Mouse (Mus musculus) layer of hippocampus, adult 9-10 months (tissue): ENCODE data around the gene Mst1.

Experiments used
- DNase-seq: peaks from one replicate; pipeline ENCODE4 v3.0.0; 2022; ENCODE audit warnings: low spot score

The Mst1 gene

DNA sequence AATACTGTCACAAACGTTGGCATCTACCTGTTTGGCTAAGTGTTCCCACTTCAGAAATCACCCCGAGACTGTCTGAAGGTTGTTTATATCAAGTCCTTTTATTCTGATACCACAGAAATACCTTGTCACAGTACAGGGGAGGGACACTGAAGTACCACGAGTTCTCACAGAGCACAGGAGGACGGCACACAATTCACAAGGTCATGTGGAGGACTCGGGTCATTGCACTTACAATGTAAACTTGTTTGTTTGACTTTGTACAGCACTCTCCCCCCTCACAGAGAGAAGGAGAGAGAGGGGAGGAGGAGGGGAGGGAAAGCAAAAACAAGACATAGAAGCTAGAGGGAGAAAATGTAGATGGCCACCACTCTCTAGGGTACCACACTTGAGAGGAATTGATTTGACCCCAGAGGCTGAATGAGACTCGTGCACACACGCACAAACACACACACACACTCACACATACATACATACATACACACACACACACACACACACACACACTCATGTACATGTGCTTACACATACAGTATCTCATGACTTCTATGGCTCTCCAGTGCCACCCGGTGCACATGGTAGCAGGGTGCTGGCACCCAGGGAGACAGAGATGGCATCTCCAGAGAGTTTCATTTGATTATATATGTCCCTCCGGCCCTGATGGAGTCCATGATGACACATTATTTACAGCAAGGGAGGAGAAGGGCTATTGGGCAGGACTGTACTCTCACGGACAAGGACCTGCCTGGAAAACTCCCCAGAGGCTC is 15.9 kb downstream of the Mst1 start:
- DNase-seq: no peak

GRCm38 (mm10) chr9:108099619-108100018 is 19.4 kb downstream of the Mst1 start:
- DNase-seq: no peak

GRCm38 (mm10) chr9:108104766-108105548 is 24.7 kb downstream of the Mst1 start:
- no peak for DNase-seq

DNA sequence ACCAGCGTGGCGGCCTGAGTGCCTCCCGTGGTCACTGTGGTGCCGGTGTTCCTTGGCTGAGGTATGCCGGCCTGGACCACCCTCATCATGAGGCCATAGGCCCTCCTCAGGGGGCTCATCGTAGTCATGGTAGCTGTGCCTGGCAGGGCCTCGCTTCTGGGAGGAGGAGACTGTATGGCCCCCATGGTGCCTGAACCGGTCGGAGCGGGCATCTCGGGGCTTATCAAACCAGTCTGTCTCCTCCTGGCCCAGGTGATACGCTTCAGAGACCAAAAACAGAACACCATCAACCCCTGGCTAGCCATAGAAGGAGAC is 25.3 kb downstream of the Mst1 start:
- DNase-seq: no peak

DNA sequence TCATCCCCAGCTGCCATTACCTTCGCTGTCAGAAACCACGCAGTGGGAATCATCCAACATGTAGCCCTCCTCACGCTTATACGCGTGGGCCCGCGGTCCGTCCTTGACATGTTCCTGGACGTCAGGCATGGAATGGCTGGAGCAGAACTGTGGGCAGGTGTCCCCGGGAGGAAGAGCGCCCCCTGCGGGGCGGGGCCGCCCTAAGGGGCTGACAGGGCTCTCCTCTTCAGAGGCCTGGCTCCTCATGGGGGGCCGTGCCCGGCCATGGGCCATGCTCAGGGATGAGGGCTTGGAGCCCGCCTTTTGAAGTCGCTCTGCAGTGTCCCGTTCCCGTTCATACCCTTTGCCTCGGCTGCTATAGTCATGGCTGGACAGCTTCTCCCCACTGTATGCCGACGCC is 25.9 kb downstream of the Mst1 start:
- no peak for DNase-seq

GRCm38 (mm10) chr9:108107867-108108266 is 27.6 kb downstream of the Mst1 start:
- no peak for DNase-seq

DNA sequence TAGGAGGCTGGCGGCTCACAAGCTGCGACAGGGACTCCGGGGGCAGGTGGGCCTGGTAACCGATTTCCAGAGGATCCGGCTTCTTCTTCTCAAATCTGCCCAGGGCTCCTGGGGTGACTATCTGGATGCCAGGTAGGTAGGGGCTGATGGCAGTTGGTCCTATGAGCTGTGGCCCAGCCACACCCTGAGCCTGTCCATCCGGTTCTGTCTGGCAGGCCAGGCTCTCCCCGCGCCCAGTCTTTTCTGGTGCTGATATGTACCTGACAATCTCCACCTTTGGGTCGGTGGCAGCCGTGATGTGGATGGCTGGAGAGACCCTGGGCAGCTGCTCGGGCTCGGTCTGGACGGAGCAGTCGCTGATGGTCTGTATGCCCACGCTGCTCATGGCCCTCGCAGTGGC is 29.9 kb downstream of the Mst1 start:
- no peak for DNase-seq

DNA sequence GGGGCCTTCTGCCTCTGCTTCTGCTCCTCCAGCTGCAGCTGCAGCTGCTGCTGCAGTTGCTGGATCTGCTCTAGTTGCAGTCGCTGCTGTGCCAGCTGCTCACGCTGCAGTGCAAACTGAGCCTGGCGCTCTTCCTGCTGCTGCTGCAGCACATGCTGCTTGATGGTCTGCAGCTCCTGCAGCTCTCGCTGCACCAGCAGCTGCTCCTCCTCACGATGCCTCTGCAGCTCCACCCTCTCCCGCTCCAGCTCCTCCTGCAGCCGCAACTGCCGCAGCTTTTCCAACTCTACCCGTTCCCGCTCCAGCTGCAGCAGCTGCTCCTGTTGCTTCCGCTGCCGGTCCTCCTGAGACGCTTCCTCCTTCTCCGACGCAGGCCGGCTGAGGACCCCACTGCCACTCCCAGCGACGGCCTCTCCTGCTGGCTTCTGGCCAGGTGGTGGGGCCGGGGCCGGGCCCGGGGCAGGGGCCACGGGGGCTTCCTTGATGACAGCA is 30.9 kb downstream of the Mst1 start:
- DNase-seq: no peak

DNA sequence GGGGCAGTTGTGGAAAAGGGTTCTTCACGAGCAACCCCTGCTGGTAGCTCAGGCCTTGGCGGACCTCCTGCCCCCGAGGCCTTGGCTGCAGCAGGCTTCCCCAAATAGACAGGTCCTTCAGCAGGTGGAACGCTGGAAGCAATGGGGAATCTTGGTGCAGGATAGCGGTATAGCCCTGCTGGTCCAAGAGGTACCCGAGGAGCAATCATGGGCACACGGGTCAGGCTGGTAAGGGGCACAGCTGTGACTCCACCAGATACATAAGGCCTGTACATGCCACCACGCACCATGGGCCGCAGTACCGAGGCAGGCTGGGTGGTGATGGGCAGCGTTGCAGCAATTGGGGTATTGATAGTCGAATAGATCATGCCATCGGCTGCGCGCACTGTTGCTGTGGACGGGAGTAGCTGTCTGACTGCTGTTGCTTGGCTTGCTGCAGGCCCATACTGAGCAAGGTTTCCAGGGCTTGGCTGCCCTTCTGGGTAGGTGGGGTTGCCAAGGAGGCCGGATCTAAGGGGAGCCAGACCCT is 31.4 kb downstream of the Mst1 start:
- no peak for DNase-seq

DNA sequence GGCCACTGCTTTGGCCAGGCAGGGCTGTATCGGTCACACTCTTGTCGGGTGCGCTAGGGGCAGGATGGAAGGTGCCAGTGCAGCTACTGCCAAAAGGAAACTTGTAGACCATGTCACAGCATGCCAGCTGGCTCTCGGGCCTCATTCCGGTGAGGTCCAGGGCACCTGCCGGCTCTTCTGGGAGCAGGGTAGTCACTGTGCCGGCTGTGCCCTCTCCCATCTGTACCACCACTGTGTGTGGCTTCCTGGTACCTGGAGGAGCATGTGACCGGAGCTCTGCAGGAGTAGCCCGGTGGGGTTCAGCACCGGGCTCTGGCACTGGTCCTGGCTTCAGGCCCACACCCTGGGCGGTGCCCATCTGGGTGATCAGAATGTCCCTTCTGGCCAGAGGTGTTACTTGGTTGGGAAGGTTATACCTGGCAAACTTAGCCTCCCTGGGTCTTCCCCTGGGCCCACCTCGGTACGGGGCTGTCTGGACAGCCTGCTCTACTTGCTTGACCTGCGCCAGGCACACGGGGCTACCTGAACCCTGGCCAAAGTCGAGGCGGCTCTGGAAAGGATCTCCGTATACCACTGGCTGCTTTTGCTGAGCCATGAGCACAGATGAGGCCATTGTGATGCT is 32.6 kb downstream of the Mst1 start:
- no peak for DNase-seq

DNA sequence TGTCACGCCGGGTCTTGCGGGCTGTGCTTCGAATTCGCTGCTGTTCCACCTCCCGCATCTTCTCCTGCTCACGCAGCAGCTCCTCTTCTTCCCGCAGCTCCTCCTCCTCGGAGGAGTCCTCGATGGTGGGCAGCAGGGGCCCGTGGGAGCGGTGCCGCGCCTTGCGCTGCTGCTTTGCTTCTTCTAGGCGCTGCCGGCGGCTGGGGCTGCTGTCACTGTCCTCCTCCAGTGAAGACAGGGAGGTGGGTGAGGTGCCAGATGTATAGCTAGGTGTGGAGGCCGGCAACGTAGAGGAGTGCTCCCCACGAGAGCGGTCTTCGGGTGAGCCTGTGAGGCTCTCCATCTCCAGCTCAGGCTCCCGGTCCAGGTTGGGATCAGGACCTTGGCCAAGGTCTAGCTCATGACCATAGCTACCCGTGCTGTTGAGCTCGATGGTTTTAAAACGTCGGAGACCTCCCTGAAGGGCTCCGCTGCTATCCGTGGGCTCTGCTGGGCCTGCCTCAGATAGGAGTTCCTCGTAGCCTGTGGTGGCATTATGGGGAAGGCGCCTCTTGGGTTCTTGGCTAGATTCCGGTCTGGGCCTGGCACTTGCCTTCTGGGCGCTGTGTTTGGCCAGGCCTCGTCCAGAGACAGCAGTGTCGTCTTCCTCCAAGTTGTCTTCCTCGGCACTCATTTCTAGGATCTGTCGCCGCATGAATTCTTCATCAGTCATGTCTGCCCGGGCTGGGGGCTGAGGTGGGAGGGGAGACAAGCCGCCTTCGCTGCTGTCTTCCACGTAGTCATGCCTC is 35.2 kb downstream of the Mst1 start:
- DNase-seq: no peak

DNA sequence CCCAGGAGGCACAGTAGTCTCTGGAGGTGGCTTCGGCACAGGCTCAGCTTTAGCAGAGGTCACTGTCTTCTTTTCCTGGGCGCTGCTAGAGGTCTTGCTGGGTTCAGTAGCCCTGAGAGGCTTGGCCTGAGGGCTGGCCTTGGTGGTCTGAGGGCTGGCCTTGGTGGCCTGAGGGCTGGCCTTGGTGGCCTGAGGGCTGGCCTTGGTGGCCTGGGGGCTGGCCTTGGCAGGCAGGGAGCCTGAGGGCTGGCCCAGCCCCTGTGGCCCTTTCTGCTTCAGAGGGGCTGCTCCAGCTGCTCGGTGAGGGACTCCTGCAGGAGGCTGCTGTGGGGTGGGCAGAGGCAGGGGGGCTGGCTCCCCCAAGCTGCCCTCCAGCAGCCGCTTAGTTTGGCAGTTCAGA is 36.9 kb downstream of the Mst1 start:
- DNase-seq: no peak

- DNase-seq: no peak
These were observed 39.7 kb downstream of the Mst1 start for GRCm38 (mm10) chr9:108119891-108120411.

DNA sequence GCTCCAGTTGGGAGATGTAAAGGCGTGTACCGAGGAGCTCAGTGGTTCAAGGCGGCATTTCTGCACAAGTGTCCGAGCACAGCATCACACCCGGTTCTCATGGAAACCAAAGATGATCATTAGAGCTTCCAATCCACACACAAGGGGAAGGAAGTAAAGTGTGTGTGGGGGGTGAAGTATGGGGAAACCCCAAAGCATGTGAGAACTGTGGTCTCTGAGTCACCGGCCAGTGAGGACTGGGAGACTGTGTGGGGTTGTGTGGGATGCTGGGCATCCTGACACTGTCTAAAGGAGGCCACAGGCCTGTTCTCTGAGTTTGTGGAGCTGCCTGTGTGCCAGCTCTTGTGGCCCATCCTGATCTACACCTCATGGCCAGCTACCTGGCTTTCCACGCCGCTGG is 40.4 kb downstream of the Mst1 start:
- no peak for DNase-seq

DNA sequence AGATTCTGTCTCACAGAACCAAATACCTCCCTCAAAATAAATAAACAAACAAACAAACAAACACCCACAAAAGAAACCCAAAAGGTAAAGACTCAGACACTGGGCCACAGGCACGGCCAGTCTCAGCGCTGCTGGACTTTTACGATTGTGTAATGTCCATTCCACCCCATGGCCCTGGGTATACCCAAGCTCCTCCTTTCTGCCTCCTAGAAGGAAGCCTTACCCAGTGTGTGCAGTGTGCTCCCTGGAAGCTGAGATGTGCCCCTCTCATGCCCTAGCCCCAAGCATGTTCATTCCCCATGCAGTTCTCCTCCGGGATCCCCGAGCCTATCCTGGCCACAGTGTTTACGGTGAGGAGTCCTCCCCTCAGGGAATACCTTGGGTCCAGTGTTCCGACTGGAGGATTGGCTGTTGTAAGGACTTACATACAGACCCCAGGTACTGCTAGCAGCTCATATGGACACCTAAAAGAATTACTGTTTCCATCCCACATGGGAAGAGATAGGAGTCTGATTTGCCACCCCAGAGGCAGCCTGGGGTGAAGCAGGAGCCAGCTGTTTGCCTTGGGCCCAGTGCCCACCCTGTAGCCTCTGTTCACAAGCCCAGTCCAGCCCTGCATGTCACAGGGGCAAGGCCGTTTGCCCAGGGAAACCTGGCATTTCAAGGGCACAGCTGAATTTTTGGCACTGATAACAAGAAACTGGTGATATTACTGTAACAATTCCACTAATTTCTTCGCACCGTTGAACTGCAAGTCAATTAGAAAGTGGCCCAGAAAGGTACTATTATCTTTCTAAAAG is 41.1 kb downstream of the Mst1 start:
- DNase-seq: no peak

GRCm38 (mm10) chr9:108123916-108124315 is 43.7 kb downstream of the Mst1 start:
- no peak for DNase-seq

DNA sequence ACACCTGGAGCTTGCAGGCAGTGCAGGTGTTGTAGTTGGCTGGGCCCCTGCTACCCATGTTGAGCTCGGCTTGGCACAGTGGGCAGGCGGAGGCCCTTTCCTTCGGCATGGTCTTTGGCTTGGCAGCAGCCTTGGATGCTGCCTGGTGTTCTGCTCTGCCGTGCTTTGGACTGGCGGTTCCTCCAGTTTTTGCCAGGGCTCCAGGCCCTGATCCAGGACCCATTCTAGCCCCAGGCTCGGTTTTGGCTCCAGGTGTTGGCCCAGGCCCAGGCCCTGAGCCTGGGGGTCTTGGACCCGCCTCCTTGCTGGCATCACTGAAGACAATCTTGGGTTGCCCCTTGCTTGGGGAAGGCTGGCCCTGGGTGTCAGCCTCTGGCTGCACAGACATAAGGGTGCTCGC is 45.5 kb downstream of the Mst1 start:
- DNase-seq: no peak

GRCm38 (mm10) chr9:108126436-108127180 is 46.4 kb downstream of the Mst1 start:
- DNase-seq: no peak

- DNase-seq: no peak
These were observed 48.0 kb downstream of the Mst1 start for GRCm38 (mm10) chr9:108128248-108128647.
